Mouse (Mus musculus) embryonic facial prominence, embryonic 15.5 days (tissue): Measurements from ENCODE around the gene Cuedc1. TPM values are rescaled to one million over a fixed set of nuclear protein-coding genes. Genes with fewer than 3 reads are reported as not detected.

Experiments
- ATAC-seq: fragments of 200-750 bp; cut with Nextera tagmentation; 2 replicates; pipeline ENCODE4 v1.8.0; 2017; ENCODE audit warnings: low read depth, moderate TSS enrichment; ENCODE audit not compliant: insufficient number of reproducible peaks, low FRiP score, low TSS enrichment
- H3K27ac ChIP-seq: fragments of 300-500 bp; sonication (generic); replicated peaks from 2 replicates; pipeline ENCODE4 v1.5.1; 2015; ENCODE audit warnings: mild to moderate bottlenecking, inconsistent platforms
- H3K27me3 ChIP-seq: fragments of 300-500 bp; sonication (generic); 2 replicates; pipeline ENCODE4 v1.6.1; 2015; ENCODE audit warnings: inconsistent platforms
- H3K36me3 ChIP-seq: fragments of 300-500 bp; sonication (generic); 2 replicates; pipeline ENCODE4 v1.6.1; 2015; ENCODE audit warnings: mild to moderate bottlenecking, inconsistent platforms
- H3K4me1 ChIP-seq: fragments of 300-500 bp; sonication (generic); 2 replicates; pipeline ENCODE4 v1.6.1; 2015; ENCODE audit warnings: inconsistent platforms
- H3K4me2 ChIP-seq: fragments of 300-500 bp; sonication (generic); replicated peaks from 2 replicates; pipeline ENCODE4 v1.6.1; 2015; ENCODE audit warnings: mild to moderate bottlenecking, inconsistent platforms
- H3K4me3 ChIP-seq: fragments of 300-500 bp; sonication (generic); replicated peaks from 2 replicates; pipeline ENCODE4 v1.5.1; 2015; ENCODE audit warnings: mild to moderate bottlenecking, inconsistent platforms
- H3K9ac ChIP-seq: fragments of 300-500 bp; sonication (generic); 2 replicates; pipeline ENCODE4 v1.6.1; 2015; ENCODE audit warnings: inconsistent platforms
- H3K9me3 ChIP-seq: fragments of 300-500 bp; sonication (generic); replicated peaks from 2 replicates; pipeline ENCODE4 v1.6.1; 2016; ENCODE audit warnings: inconsistent platforms
- WGBS: fragments of 180-500 bp; shearing (Covaris S2); methylation state at CpG from one replicate; pipeline ENCODE4 v1.1.7; 2015; 5-methylcytosine and 5-hydroxymethylcytosine counted together
- polyA plus RNA-seq: library from polyadenylated mRNA; unstranded; fragments of >200 nt; fragmentation: Nextera tagmentation; extraction: Ambion mirVana; gene quantifications from 2 replicates; pipeline ENCODE4 v1.2.1, GENCODE M21; 2015

Cuedc1 gene
- polyA plus RNA-seq, 1 experiment from 2014 or later = 38.7 TPM

GRCm38 (mm10) chr11:88172601-88173325 lies 74.9 kb downstream of the Cuedc1 start:
- ATAC-seq = peak; percentile 76
- Histone ChIP-seq H3K27ac (peak overlapping the region; percentile 75), H3K36me3 (peaks cover 13% of the 10 kb centered on the region; the same call in 1 of the 2 replicates), H3K9ac (no peak overlapping the region), H3K4me2 (no peak overlapping the region), H3K27me3 (peaks cover 7% of the 10 kb centered on the region), H3K4me1 (peaks cover 31% of the 10 kb centered on the region), H3K9me3 (no peaks in the 10 kb centered on the region), H3K4me3 (no peak overlapping the region)
- WGBS = 23% methylated on average over 10 of the region's 10 CpGs

GRCm38 (mm10) chr11:88173386-88174025 lies 75.6 kb downstream of the Cuedc1 start:
- Histone ChIP-seq H3K27me3 (peaks cover 7% of the 10 kb centered on the region), H3K9ac (no peak overlapping the region), H3K4me1 (peaks cover 31% of the 10 kb centered on the region), H3K4me3 (no peak overlapping the region), H3K9me3 (no peaks in the 10 kb centered on the region), H3K4me2 (no peak overlapping the region), H3K36me3 (peaks cover 17% of the 10 kb centered on the region; the same call in 1 of the 2 replicates), H3K27ac (peak overlapping the region; percentile 75)
- 15% methylated on average over 9 of the region's 9 CpGs for WGBS
- peak; percentile 3; the same call in 1 of the 2 replicates for ATAC-seq

- Histone ChIP-seq H3K4me3 (no peak overlapping the region), H3K4me2 (peak overlapping the region; percentile 8), H3K27me3 (no peaks in the 10 kb centered on the region), H3K27ac (peak overlapping the region; percentile 91), H3K36me3 (peaks cover 35% of the 10 kb centered on the region), H3K4me1 (peaks cover 34% of the 10 kb centered on the region), H3K9me3 (no peaks in the 10 kb centered on the region), H3K9ac (no peak overlapping the region)
- peak; percentile 64 for ATAC-seq
- 7% methylated on average over 6 of the region's 6 CpGs for WGBS
Measured at GRCm38 (mm10) chr11:88180467-88180958, 82.7 kb downstream of the Cuedc1 start.

- Histone ChIP-seq H3K27ac (peak overlapping the region; percentile 91), H3K36me3 (peaks cover 35% of the 10 kb centered on the region), H3K27me3 (no peaks in the 10 kb centered on the region), H3K4me1 (peaks cover 37% of the 10 kb centered on the region), H3K9me3 (no peaks in the 10 kb centered on the region), H3K9ac (0 out of 2 replicates have a peak overlapping the region, but pooled peaks have one; percentile 1), H3K4me3 (no peak overlapping the region), H3K4me2 (peak overlapping the region; percentile 8)
- WGBS = 8% methylated on average over 16 of the region's 16 CpGs
- peak; percentile 90 for ATAC-seq
Measured at GRCm38 (mm10) chr11:88180959-88181619, 83.2 kb downstream of the Cuedc1 start.

GRCm38 (mm10) chr11:88184632-88185180 lies 86.8 kb downstream of the Cuedc1 start:
- Histone ChIP-seq H3K27me3 (no peaks in the 10 kb centered on the region), H3K4me2 (no peak overlapping the region), H3K4me1 (peaks cover 59% of the 10 kb centered on the region), H3K9ac (no peak overlapping the region), H3K9me3 (no peaks in the 10 kb centered on the region), H3K36me3 (peaks cover 23% of the 10 kb centered on the region), H3K27ac (no peak overlapping the region), H3K4me3 (no peak overlapping the region)
- no peak for ATAC-seq
- WGBS = 74% methylated on average over 17 of the region's 17 CpGs

- ATAC-seq = no peak
- Histone ChIP-seq H3K36me3 (peaks cover 23% of the 10 kb centered on the region), H3K4me1 (peaks cover 47% of the 10 kb centered on the region), H3K9ac (no peak overlapping the region), H3K4me2 (no peak overlapping the region), H3K9me3 (no peaks in the 10 kb centered on the region), H3K27ac (peak overlapping the region; percentile 92), H3K4me3 (no peak overlapping the region), H3K27me3 (no peaks in the 10 kb centered on the region)
- 71% methylated on average over 14 of the region's 14 CpGs for WGBS
Measured at GRCm38 (mm10) chr11:88186078-88186946, 88.5 kb downstream of the Cuedc1 start.

GRCm38 (mm10) chr11:88186947-88187243 lies 89.0 kb downstream of the Cuedc1 start:
- peak overlapping the region; percentile 92 for H3K27ac ChIP-seq
- H3K4me1 ChIP-seq = peaks cover 46% of the 10 kb centered on the region
- H3K36me3 ChIP-seq = peaks cover 23% of the 10 kb centered on the region
- H3K27me3 ChIP-seq = peaks cover 5% of the 10 kb centered on the region; the same call in 1 of the 2 replicates
- no peak overlapping the region for H3K4me3 ChIP-seq
- H3K4me2 ChIP-seq = peak overlapping the region; percentile 45
- WGBS = 25% methylated on average over 2 of the region's 2 CpGs
- no peak for ATAC-seq
- H3K9ac ChIP-seq = no peak overlapping the region
- no peaks in the 10 kb centered on the region for H3K9me3 ChIP-seq

- Histone ChIP-seq H3K4me2 (peak overlapping the region; percentile 45), H3K4me3 (peak overlapping the region; percentile 24; the same call in 1 of the 2 replicates), H3K9ac (no peak overlapping the region; the same call in 1 of the 2 replicates), H3K36me3 (peaks cover 20% of the 10 kb centered on the region), H3K27ac (peak overlapping the region; percentile 92), H3K27me3 (peaks cover 11% of the 10 kb centered on the region; the same call in 1 of the 2 replicates), H3K9me3 (no peaks in the 10 kb centered on the region), H3K4me1 (peaks cover 47% of the 10 kb centered on the region)
- 3% methylated on average over 25 of the region's 25 CpGs for WGBS
- ATAC-seq = peak; percentile 91
Measured at GRCm38 (mm10) chr11:88187417-88188133, 89.7 kb downstream of the Cuedc1 start.

- peak overlapping the region; percentile 92 for H3K27ac ChIP-seq
- WGBS = 54% methylated on average over 8 of the region's 8 CpGs
- H3K4me1 ChIP-seq = peaks cover 53% of the 10 kb centered on the region
- H3K4me3 ChIP-seq = 0 out of 2 replicates have a peak overlapping the region, but pooled peaks have one; percentile 24
- H3K36me3 ChIP-seq = peaks cover 15% of the 10 kb centered on the region; the same call in 1 of the 2 replicates
- no peak for ATAC-seq
- H3K4me2 ChIP-seq = peak overlapping the region; percentile 45
- H3K9ac ChIP-seq = no peak overlapping the region
- H3K9me3 ChIP-seq = no peaks in the 10 kb centered on the region
- peaks cover 17% of the 10 kb centered on the region for H3K27me3 ChIP-seq
Measured at GRCm38 (mm10) chr11:88188216-88188615, 90.4 kb downstream of the Cuedc1 start.

- Histone ChIP-seq H3K4me1 (peaks cover 58% of the 10 kb centered on the region), H3K9me3 (no peaks in the 10 kb centered on the region)
- 87% methylated on average over 7 of the region's 7 CpGs for WGBS
Measured at GRCm38 (mm10) chr11:88188635-88189034, 90.8 kb downstream of the Cuedc1 start.

More at GRCm38 (mm10) chr11:88188635-88189034, 90.8 kb downstream of the Cuedc1 start:
- Histone ChIP-seq H3K9ac (no peak overlapping the region), H3K27me3 (peaks cover 22% of the 10 kb centered on the region), H3K4me2 (no peak overlapping the region), H3K36me3 (peaks cover 11% of the 10 kb centered on the region; the same call in 1 of the 2 replicates), H3K4me3 (no peak overlapping the region), H3K27ac (no peak overlapping the region)
- no peak for ATAC-seq
